Mouse (Mus musculus): ENCODE results near the gene Ascc1.
"Not testable (repeated sequence)": the region's sequence is repeated elsewhere in the genome, so short reads cannot be mapped to it uniquely, and the experiment has no call there.

Ascc1 gene

DNA sequence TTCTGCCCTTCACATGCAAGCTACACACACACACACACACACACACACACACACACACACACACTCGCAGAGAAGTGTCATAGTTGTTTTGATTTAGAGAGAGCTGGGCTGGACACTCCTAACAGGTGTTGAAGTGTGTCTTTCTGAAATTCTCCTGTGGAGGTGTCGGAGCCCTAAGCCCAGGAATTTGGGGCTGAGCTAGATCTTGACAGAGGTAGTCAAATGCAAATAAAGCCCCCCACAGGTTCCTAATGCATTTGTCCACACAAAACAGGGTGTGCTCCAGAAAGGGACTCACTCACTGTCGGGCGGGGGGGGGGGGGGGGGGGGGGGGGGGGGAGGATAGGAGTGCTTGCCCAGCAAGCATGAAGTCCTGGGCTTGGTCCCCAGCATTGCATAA lies 25.5 kb upstream of the Ascc1 start:
- DNase-seq (ENCODE audit: extremely low read depth, low read depth), result no peak

- no peak for DNase-seq (ENCODE audit: extremely low read depth, low read depth)
Measured at GRCm38 (mm10) chr10:59977715-59978343, 24.8 kb upstream of the Ascc1 start.

GRCm38 (mm10) chr10:59978401-59978800 lies 24.2 kb upstream of the Ascc1 start:
- no peak for DNase-seq (ENCODE audit: extremely low read depth, low read depth)

- DNase-seq (ENCODE audit: extremely low read depth, low read depth), result peak; percentile 62
Measured at GRCm38 (mm10) chr10:59978873-59979743, 23.5 kb upstream of the Ascc1 start.

DNA sequence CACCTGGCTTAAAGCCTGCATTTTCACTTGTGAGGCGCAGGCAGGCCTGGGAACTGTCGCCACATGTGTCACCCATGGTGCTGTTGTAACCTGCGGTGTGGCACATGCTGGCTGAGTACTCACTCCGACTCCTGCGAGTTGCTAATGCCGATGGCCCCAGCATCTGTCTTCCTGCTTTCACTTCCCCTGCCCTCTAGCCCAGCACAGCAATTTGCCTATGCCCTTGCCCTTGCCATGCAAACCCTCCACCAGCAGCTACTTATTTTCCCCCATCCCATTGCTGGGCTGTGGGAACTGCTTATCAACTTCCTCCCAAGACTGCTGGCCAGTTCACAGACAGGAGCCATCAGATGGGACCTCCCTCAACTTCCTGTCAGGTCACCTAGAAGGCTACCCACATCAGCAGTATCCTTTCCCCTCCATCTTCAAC lies 21.8 kb upstream of the Ascc1 start:
- peak; percentile 47 for DNase-seq (ENCODE audit: extremely low read depth, low read depth)

GRCm38 (mm10) chr10:59981336-59981735 lies 21.3 kb upstream of the Ascc1 start:
- DNase-seq (ENCODE audit: extremely low read depth, low read depth), result no peak

DNA sequence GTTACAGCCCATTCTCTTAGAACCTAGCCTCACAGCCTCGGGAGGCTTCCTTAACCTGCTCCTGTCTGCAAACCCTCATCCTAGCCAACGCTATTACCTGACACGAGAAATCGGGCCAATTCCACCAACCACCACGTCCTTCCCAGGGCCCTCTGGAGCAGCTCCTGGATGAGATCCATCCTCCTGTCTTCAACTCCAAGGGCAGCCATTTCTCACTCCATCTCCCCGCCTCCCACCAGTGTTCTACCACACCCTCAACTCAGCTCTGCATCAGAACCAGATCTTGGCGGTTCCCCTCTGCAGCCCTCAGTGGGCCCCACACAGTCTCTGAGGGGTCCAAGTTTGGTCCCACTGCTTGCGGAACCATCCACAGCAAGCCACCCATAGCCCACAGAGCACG lies 20.8 kb upstream of the Ascc1 start:
- no peak for DNase-seq (ENCODE audit: extremely low read depth, low read depth)

DNA sequence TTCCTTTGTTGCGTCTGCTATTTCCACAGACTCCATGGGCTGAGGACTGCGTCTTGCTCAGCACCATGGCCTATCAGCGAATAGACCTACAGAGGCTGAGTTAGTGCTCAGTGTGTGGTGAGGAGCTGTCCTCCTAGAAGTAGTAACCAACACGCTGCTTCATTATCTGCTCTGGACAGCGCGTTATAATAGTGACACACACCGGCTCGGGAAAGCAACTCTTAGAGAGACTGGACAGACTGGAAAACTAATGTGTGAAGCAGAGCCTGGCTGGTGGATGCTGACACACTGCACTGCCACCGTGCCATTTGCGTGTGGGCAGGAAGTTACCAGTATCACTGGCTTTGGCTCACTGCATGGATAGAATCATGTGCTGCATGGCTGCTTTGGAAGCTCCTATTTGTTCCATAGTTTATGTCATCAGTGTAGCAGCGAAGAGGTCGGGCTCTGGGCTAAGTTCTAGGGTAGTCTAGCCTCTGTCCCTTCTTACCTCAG lies 20.2 kb upstream of the Ascc1 start:
- no peak for DNase-seq (ENCODE audit: extremely low read depth, low read depth)

- DNase-seq (ENCODE audit: extremely low read depth, low read depth), result no peak
Measured at GRCm38 (mm10) chr10:59988036-59988435, 14.6 kb upstream of the Ascc1 start.

- no peak for DNase-seq (ENCODE audit: extremely low read depth, low read depth)
Measured at GRCm38 (mm10) chr10:59990393-59990792, 12.2 kb upstream of the Ascc1 start.

DNA sequence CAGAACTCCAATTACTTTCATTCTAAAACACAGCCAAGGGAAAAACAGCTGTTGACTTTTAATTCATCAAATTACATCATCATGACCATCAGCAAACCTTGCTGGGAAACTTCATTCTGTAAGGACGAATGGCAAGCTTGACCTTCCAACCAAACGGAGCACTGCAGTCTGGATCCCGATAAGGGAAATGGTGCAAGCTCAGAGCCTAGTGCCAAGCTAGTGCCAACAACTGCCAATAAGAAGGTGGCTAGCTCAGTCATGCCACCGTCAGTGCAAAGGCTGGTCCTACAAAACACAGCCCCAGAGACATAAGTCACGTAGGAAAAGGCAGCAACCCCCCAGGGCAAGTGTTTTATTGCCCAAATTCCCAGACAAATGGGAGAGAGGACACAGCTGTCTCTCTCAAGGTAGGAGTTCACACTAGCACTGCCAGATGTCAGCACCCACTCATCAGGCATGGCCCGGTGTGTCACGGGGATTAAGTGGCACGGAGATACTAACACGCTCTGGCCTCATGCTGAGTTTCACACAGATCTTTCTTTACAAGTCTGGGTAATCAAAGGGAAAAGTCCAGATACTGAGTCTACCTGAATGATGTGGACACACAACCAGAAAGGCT lies 11.2 kb upstream of the Ascc1 start:
- no peak for DNase-seq (ENCODE audit: extremely low read depth, low read depth)

DNA sequence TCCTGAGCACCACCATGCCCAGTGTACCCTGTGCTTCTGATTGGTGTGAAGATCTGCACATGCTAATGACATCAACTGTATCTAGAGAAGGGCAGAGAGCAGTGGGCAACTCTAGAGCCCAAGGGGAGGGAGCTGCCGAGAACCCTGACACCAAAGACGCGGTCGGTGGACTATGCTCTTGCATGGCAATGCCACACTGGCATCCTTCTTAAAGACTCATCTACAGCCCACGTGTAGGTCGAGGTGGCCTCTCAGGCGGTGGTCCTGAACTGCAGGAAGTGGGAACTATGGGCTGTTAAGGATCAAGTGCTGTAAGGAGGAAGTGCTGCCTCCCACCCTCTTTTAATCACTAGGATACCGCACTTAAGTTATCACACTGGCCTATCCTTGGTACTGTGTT lies 10.6 kb upstream of the Ascc1 start:
- DNase-seq (ENCODE audit: extremely low read depth, low read depth), result no peak

DNA sequence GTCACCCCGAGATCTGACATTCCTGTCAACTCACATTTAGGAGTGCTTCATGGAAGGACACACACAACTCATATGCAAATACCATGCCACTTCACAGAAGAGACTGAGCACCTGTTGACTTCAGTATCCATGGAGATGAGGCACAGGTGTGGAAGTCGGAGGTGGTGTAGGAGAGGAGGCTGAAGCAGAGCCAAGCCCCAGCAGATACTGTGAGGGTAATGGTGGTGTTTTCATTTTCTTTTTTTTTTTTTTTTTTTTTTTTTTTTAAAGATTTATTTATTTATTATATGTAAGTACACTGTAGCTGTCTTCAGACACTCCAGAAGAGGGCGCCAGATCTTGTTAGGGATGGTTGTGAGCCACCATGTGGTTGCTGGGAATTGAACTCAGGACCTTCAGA lies 8.8 kb upstream of the Ascc1 start:
- not testable (repeated sequence) for DNase-seq (ENCODE audit: extremely low read depth, low read depth)

DNA sequence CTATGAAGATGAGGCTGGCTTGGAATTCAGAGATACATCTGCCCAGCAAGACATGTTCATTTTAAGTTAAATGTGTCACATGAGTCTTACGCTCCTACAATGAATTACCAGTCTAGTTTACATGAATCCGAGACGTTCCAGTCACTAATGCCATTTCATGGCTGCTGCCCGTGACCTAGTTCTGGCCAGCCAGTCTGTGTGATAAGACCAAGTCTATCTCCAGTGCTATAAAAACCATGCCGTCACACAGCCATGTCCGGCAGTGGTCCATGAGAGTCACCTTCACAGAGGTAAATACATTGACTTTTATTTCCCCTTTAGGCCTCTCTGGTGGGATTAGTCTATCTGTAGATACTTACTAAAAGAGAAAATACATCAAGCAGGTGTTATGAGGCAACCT lies 6.7 kb upstream of the Ascc1 start:
- no peak for DNase-seq (ENCODE audit: extremely low read depth, low read depth)

GRCm38 (mm10) chr10:59997591-59997990 lies 5.0 kb upstream of the Ascc1 start:
- peak; percentile 61 for DNase-seq (ENCODE audit: extremely low read depth, low read depth)

GRCm38 (mm10) chr10:59999057-59999456 lies 3.5 kb upstream of the Ascc1 start:
- DNase-seq (ENCODE audit: extremely low read depth, low read depth), result no peak

GRCm38 (mm10) chr10:60001663-60002062 lies 942 bp upstream of the Ascc1 start:
- not testable (repeated sequence) for DNase-seq (ENCODE audit: extremely low read depth, low read depth)

DNA sequence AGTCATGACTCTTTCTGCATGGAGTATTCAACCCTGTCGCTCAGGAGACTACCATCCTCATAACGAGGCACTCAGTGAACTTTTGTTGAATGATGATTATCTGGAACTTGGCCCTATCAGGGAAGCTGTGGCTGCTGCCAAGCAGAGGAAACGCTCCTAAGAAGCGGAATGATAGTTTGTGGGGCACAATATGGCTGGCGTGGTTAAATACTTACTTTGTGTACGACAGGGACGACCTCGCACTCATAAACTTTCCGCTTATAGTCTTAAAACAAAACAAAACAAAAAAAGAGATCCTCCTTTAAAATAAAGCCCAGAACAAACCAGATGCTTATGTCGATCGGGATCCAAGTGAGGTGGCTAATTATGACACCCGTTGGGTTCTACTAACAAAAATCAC lies 402 bp upstream of the Ascc1 start:
- DNase-seq (ENCODE audit: extremely low read depth, low read depth), result peak; percentile 66

GRCm38 (mm10) chr10:60003213-60003752 lies 678 bp downstream of the Ascc1 start:
- peak; percentile 75 for DNase-seq (ENCODE audit: extremely low read depth, low read depth)

- no peak for DNase-seq (ENCODE audit: extremely low read depth, low read depth)
Measured at GRCm38 (mm10) chr10:60003847-60004246, 1.2 kb downstream of the Ascc1 start.

DNA sequence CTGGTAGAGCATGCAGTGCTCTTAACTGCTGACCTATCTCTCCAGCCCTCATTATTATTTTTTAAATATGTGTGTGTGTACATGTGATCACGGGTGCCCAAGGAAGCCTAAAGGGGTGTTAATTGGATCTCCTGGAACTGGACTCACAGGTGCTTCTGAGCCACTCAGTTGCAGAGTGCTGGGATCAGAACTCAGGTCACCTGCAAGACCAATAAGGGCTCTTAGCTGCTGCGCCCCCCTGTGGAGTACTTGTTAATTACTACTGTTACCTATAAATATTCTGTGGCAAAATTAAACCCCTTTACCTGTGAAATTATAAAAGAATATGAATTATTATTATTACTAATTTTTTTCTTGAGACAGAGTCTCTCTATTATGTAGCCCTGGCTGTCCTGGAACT lies 2.7 kb downstream of the Ascc1 start:
- peak; percentile 16 for DNase-seq (ENCODE audit: extremely low read depth, low read depth)

- DNase-seq (ENCODE audit: extremely low read depth, low read depth), result no peak
Measured at GRCm38 (mm10) chr10:60009115-60009514, 6.5 kb downstream of the Ascc1 start.

All from MEL-GATA-1-ER (cell line).